Mouse (Mus musculus) T-helper 1 cell (primary cell): ENCODE data around the gene Defb41.
"Not testable (repeated sequence)": the region's sequence is repeated elsewhere in the genome, so short reads cannot be mapped to it uniquely, and the experiment has no call there.

Experiments
- in situ Hi-C: fragments of 300-600 bp; cut with MboI, MseI; formaldehyde crosslinking; loops from one replicate; pipeline ENCODE4 v1.15.1; 2025; ENCODE audit warnings: high pct_unique_total_duplicates

The Defb41 gene

DNA sequence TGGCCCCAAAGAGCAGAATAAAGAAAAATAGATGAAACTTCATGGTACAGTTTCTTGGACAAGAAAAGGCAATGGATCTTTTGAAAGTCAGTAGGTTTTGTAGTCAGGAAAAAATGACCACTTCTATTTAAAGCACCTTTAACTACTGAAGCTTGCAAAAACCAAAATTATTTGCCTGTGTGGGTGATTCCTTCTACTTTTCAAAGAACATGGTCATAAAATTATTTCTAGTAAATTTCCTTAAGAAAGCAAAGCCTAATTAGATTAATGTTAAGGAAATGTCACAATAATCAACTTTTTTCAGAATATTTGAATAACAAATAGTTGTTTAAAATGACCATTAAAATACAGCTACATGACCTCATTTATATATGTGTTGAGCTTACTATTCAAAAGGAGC lies at the start of gene Defb41:
Defb41 (minus strand) TSS at position 101 of the 400 bp plus-strand sequence.
- in situ Hi-C loops, result no loop called here

DNA sequence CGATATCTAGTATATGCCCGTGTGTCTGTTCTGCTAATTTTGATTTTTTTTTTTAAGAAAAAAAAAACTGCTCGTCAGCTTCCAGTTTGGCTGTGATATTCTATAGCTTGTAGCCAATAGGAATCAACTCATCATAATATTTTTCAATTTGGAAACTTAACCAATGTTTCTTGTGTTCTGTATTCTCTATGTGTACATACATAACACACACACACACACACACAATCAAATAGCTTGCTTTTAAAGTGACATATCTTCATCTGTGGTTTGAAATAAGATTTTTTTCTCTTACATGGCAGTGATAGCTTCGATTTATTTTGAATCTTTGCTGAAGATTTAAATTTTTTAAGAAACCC lies 43.5 kb upstream of the Defb41 start:
- in situ Hi-C loops, result no loop called here

DNA sequence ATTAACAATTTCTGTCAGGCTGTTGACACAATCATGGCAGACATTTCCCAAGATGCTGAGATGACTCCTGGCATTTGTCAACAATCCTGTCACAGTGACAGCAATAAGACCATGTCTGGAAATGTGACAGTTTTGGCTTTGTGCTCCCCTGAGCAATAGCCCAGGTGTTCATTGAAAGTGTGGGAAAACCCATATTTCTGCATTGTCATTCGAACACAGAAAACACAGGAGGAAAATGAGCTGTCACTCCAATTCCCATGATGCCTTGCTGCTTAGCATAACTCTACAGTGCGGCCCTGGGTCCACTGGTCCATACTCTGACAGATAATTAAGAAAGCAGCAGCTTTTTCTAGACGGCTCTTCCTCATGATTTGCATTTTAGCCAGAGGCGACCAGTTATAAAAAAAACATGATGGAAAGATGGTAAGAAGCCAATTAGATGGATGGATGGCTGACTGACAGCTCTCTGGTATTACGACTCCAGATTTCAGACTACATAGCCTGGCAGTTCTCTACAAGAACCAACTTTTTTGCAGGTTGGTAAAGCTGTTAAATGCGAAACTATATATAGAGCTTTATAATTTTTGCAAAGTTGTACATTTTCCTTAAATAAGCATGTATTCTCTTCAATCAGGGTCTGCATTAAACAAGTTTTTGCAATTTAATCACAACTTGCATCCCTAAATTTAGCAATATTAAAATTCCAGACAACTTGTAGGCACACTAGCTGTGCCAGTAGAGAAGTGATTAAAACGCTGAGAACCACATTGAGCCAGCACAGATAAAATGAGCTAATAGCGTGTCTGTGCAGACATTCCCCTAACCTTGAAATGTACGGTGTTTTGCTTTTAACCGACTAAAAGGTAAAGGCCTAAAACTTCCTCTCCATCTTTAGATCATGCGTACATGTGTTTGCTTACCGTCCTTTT lies 42.9 kb upstream of the Defb41 start:
- in situ Hi-C loops, result no loop called here

DNA sequence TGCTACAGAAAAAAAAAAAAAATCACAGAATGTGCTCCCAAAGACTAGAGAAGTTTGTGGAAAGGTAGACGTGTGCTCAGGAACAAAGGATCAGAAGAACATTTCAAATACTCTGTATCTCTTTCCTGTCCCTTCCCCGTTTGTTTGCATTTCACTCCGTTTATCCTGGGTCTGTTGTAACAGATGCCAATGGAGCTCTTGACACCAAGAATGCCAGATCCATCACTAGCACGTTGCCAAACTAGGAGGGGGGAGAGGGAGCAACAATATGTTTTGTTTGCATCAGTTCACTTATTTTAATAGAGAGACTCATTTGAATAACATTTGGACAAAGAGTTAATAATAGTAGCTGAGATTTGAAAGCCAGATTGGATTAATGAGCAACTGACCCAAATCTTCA lies 27.6 kb upstream of the Defb41 start:
- in situ Hi-C loops, result no loop called here

DNA sequence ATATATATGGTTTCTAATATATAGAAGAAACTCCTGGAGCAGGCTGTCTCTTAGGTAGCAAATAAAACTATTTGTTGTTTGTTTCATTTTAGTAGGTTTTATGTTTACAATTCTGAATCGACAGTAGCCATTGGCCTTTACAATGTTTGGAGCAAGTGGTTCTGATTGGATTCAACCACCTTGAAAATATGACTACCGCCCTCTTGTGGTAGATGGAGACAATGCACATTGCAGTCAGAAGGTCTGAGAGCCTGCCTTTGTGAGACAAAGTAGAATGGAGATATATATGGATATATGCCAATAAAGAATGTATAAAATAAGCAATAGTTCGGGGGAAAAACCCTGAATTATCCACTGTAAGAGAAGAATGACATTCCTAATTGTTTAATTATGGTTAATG lies 23.9 kb upstream of the Defb41 start:
- in situ Hi-C loops, result no loop called here

DNA sequence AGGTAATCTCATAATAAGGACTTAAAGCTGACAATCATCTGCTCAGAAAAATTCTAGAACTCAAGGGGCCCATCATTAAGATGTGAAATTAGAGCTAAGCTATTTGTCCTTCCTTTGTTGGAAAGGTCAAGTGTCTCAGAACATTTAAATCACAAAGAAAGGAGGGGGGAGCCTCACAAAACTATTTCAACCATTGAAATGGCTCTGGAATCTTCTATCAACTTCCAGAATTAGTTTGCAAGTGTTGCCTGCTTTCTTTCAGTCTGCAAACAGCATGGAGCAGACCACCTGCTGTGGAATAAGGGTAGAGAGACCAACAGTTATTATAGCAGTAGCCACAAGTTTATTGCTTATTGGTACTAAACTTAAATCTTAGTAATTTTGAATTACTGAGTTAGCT lies 22.4 kb upstream of the Defb41 start:
- in situ Hi-C loops, result no loop called here

DNA sequence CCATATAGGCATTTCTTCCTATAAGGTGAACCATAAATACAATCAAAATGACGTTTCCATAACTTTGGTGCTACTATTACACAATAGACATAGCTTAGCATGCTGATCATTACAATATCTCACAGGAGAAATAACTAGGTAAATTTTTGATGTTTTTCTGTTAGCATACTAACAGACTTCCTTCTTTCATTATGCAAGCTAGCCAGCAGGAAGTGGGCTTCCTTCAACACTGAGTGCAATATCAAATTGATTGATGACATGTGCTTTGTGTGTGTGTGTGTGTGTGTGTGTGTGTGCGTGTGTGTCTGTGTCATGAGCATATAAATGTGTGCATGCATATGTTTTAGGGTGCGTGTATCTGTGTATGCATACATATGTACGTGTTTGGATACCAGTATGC lies 6.2 kb upstream of the Defb41 start:
- in situ Hi-C loops, result no loop called here

DNA sequence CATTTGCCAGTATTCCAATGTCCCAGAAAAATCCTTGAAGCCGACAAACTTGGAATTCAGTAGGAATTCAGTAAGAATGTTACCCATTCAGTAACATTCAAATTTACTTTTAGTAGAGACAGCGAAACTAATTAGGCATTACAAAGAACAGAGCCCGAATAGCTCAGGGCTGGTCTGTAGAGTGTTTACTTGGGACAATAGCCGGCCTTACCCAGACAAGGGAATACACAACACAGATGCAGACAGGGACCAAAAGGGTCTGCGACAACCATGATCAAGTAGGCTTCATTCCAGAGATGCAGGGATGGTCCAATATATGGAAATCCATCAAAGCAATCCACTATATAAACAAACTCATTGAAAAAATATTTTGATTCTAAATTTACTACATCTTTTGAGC lies 3.9 kb upstream of the Defb41 start:
- in situ Hi-C loops, result no loop called here

DNA sequence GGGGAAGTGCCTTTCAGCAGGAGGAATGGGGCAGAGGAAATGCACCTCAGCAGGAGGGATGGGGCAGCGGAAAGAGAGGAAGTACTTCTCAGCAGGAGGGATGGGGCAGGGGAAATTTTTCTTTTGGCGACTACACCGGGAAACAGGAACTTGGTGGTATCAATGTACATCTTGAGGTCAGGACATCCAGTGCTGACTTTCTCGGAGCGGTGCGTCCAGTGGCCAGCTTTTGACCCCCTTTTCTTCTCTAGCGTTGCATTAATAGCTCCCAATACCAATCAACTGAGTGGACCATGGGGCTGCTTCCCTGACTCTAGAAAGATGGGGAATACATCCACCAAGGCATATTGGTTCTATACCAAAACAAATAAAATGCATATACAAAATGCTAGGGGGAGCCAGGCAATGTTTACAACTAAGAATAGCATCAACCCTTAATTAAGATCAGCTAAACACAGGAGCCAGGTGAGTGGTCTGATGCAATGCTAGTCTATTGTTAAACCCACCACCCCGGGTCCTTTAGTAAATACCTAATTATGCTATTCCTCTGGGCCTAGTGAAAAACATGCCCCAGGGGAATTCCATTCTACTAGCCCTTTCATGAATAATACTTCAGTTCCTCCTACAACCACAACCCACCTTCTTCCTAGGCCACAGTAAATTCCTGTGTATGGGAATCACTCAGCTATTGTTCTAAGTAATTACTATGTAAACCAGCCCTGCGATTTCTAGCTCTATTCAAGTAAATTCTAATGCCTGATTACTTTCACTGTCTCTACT lies 18.9 kb downstream of the Defb41 start:
- in situ Hi-C loops, result not testable (repeated sequence)

DNA sequence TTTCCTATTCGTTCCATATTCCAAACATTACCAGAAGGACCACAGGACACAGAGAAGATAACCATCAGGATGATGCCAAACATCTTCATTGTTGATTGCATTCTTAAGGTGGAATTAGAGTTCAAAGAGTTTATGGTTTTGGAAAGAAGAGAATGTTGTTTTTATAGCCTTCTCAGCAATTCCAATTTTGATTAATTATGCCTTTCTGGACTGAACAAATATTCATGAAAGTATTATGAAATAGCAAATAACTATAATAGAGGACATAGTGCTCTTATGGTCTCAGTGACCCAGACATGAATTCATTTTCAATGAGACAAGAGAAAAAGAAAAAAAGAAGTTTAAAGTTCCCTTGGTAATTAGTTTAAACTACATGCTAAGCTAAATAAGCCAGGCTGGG lies 27.6 kb downstream of the Defb41 start, which contains the start of gene Defb18:
Defb18 (minus strand) TSS at position 101 of the 400 bp plus-strand sequence.
- in situ Hi-C loops, result no loop called here

DNA sequence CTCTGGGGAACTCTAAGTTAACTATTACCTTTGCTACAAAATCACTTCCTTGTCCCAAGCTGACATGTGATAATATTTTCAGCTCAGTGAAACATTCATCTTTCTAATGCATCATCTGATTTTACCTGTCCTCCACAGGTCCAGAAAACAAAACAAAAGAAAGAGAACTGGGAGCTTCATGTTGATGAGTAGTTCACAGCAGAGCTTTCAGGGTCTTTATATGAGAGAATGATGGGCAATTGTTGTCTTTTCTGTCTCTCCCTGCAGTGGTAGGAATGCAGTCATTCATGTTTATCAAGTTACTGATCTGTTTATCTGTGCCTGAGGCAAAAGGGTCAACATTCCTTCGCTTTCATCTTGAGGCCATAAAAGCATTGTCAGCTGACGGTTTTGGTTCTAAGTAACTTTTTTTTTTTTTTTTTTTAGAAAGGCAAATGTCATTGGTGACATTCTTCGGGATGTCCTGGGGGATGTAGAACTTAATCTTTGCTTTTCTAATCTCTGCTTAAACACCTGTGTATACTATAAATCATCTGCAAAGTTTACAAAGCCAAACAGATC lies 41.5 kb downstream of the Defb41 start:
- in situ Hi-C loops, result no loop called here
